Mouse (Mus musculus) embryonic facial prominence, embryonic 14.5 days (tissue): ENCODE results near the gene Slc7a7. TPM values are rescaled to one million over a fixed set of nuclear protein-coding genes. Genes with fewer than 3 reads are reported as not detected.

Experiments used
- ATAC-seq: fragments of 200-750 bp; cut with Nextera tagmentation; 2 replicates; pipeline ENCODE4 v1.8.0; 2017; ENCODE audit warnings: low read depth, moderate number of reproducible peaks, moderate TSS enrichment
- DNase-seq: peaks from one replicate; pipeline ENCODE4 v3.0.0-alpha.2; 2015; ENCODE audit warnings: low spot score
- H3K27ac ChIP-seq: fragments of 300-500 bp; sonication (generic); replicated peaks from 2 replicates; pipeline ENCODE4 v1.5.1; 2014; ENCODE audit warnings: low read depth, mild to moderate bottlenecking, low read length, moderate library complexity
- H3K27me3 ChIP-seq: fragments of 300-500 bp; sonication (generic); replicated peaks from 2 replicates; pipeline ENCODE4 v1.6.1; 2014; ENCODE audit warnings: low read length; ENCODE audit not compliant: control insufficient read depth, insufficient read depth
- H3K36me3 ChIP-seq: fragments of 300-500 bp; sonication (generic); 2 replicates; pipeline ENCODE4 v1.6.1; 2014; ENCODE audit warnings: low read length, mixed read lengths; ENCODE audit not compliant: control insufficient read depth, insufficient read depth
- H3K4me1 ChIP-seq: fragments of 300-500 bp; sonication (generic); 2 replicates; pipeline ENCODE4 v1.6.1; 2014; ENCODE audit warnings: antibody characterized with exemption, low read length; ENCODE audit not compliant: control insufficient read depth, insufficient read depth
- H3K4me2 ChIP-seq: fragments of 300-500 bp; sonication (generic); 2 replicates; pipeline ENCODE4 v1.6.1; 2014; ENCODE audit warnings: low read depth, mild to moderate bottlenecking, low read length, moderate library complexity, mixed read lengths
- H3K4me3 ChIP-seq: fragments of 300-500 bp; sonication (generic); 2 replicates; pipeline ENCODE4 v1.5.1; 2014; ENCODE audit warnings: low read depth, mild to moderate bottlenecking, low read length
- H3K9ac ChIP-seq: fragments of 300-500 bp; sonication (generic); 2 replicates; pipeline ENCODE4 v1.6.1; 2014; ENCODE audit warnings: low read depth, mild to moderate bottlenecking, low read length, moderate library complexity, mixed read lengths
- H3K9me3 ChIP-seq: fragments of 300-500 bp; sonication (generic); 2 replicates; pipeline ENCODE4 v1.6.1; 2016; ENCODE audit warnings: low read length; ENCODE audit not compliant: control insufficient read depth
- WGBS: fragments of 180-500 bp; shearing (Covaris S2); extraction: QIAGEN DNeasy Blood & Tissue Kit; methylation state at CpG from one replicate; pipeline ENCODE4 v1.1.7; 2014; 5-methylcytosine and 5-hydroxymethylcytosine counted together
- polyA plus RNA-seq: library from polyadenylated mRNA; unstranded; fragments of >200 nt; fragmentation: Nextera tagmentation; extraction: Ambion mirVana; gene quantifications from 2 replicates; pipeline ENCODE4 v1.2.1, GENCODE M21; 2014

The Slc7a7 gene
- polyA plus RNA-seq, 1 experiment from 2014 or later, result 7.7 TPM

GRCm38 (mm10) chr14:54394309-54394708 lies 23.3 kb downstream of the Slc7a7 start:
- Histone ChIP-seq H3K9ac (no peak overlapping the region), H3K4me3 (no peak overlapping the region), H3K36me3 (no peaks in the 10 kb centered on the region), H3K27ac (no peak overlapping the region), H3K27me3 (no peaks in the 10 kb centered on the region), H3K4me2 (no peak overlapping the region), H3K4me1 (0 out of 2 replicates have a peak, but pooled peaks cover 4% of the 10 kb centered on the region), H3K9me3 (no peaks in the 10 kb centered on the region)
- ATAC-seq (no peak), DNase-seq (no peak)

GRCm38 (mm10) chr14:54393794-54394193 lies 23.8 kb downstream of the Slc7a7 start:
- H3K36me3 ChIP-seq, result no peaks in the 10 kb centered on the region
- WGBS, result 66% methylated on average over 3 of the region's 3 CpGs
- no peak overlapping the region for H3K27ac ChIP-seq

GRCm38 (mm10) chr14:54390843-54391242 lies 26.7 kb downstream of the Slc7a7 start:
- Histone ChIP-seq H3K27me3 (no peaks in the 10 kb centered on the region), H3K4me2 (no peak overlapping the region), H3K9ac (no peak overlapping the region), H3K4me1 (no peaks in the 10 kb centered on the region), H3K4me3 (no peak overlapping the region), H3K9me3 (no peaks in the 10 kb centered on the region), H3K27ac (no peak overlapping the region), H3K36me3 (no peaks in the 10 kb centered on the region)
- DNase-seq (no peak), ATAC-seq (no peak)
- WGBS, result 65% methylated on average over 6 of the region's 6 CpGs

More at GRCm38 (mm10) chr14:54393794-54394193, 23.8 kb downstream of the Slc7a7 start:
- Histone ChIP-seq H3K4me3 (no peak overlapping the region), H3K9me3 (no peaks in the 10 kb centered on the region), H3K4me2 (no peak overlapping the region), H3K9ac (no peak overlapping the region), H3K27me3 (no peaks in the 10 kb centered on the region), H3K4me1 (no peaks in the 10 kb centered on the region)
- DNase-seq, result no peak
- ATAC-seq, result no peak

- Histone ChIP-seq H3K36me3 (no peaks in the 10 kb centered on the region), H3K9me3 (no peaks in the 10 kb centered on the region), H3K27ac (no peak overlapping the region), H3K4me1 (no peaks in the 10 kb centered on the region), H3K4me3 (no peak overlapping the region), H3K4me2 (no peak overlapping the region), H3K27me3 (no peaks in the 10 kb centered on the region), H3K9ac (no peak overlapping the region)
- DNase-seq (no peak), ATAC-seq (no peak)
- WGBS, result 62% methylated on average over 6 of the region's 6 CpGs
These were observed 30.0 kb downstream of the Slc7a7 start for GRCm38 (mm10) chr14:54387546-54387945.

- Histone ChIP-seq H3K9ac (no peak overlapping the region), H3K4me2 (no peak overlapping the region), H3K27ac (no peak overlapping the region), H3K36me3 (no peaks in the 10 kb centered on the region), H3K9me3 (no peaks in the 10 kb centered on the region), H3K27me3 (no peaks in the 10 kb centered on the region), H3K4me3 (no peak overlapping the region), H3K4me1 (no peaks in the 10 kb centered on the region)
- WGBS, result 61% methylated on average over 7 of the region's 7 CpGs
- ATAC-seq (no peak), DNase-seq (no peak)
These were observed 31.5 kb downstream of the Slc7a7 start for GRCm38 (mm10) chr14:54385968-54386618.

GRCm38 (mm10) chr14:54384396-54384795 lies 33.2 kb downstream of the Slc7a7 start:
- H3K36me3 ChIP-seq, result no peaks in the 10 kb centered on the region
- 90% methylated on average over 8 of the region's 8 CpGs for WGBS
- H3K4me2 ChIP-seq, result no peak overlapping the region
- H3K9ac ChIP-seq, result no peak overlapping the region
- H3K27ac ChIP-seq, result no peak overlapping the region
- no peaks in the 10 kb centered on the region for H3K4me1 ChIP-seq
- DNase-seq, result no peak
- no peak for ATAC-seq
- no peaks in the 10 kb centered on the region for H3K27me3 ChIP-seq
- H3K9me3 ChIP-seq, result no peaks in the 10 kb centered on the region
- H3K4me3 ChIP-seq, result no peak overlapping the region

- H3K9ac ChIP-seq, result no peak overlapping the region
- no peak overlapping the region for H3K4me2 ChIP-seq
- no peaks in the 10 kb centered on the region for H3K9me3 ChIP-seq
- H3K27me3 ChIP-seq, result no peaks in the 10 kb centered on the region
- WGBS, result 25% methylated on average over 4 of the region's 4 CpGs
- no peak overlapping the region for H3K4me3 ChIP-seq
- no peaks in the 10 kb centered on the region for H3K4me1 ChIP-seq
- peak; percentile 38 for DNase-seq
- no peak for ATAC-seq
- no peak overlapping the region for H3K27ac ChIP-seq
- H3K36me3 ChIP-seq, result no peaks in the 10 kb centered on the region
These were observed 34.2 kb downstream of the Slc7a7 start for GRCm38 (mm10) chr14:54383355-54383771.

- no peaks in the 10 kb centered on the region for H3K4me1 ChIP-seq
- H3K27ac ChIP-seq, result no peak overlapping the region
- no peak overlapping the region for H3K9ac ChIP-seq
- H3K27me3 ChIP-seq, result no peaks in the 10 kb centered on the region
- WGBS, result 81% methylated on average over 9 of the region's 9 CpGs
- H3K9me3 ChIP-seq, result no peaks in the 10 kb centered on the region
- no peak overlapping the region for H3K4me3 ChIP-seq
- H3K36me3 ChIP-seq, result no peaks in the 10 kb centered on the region
- DNase-seq (no peak), ATAC-seq (no peak)
- H3K4me2 ChIP-seq, result no peak overlapping the region
These were observed 34.9 kb downstream of the Slc7a7 start for GRCm38 (mm10) chr14:54382641-54383040.

- Histone ChIP-seq H3K4me3 (no peak overlapping the region), H3K27ac (no peak overlapping the region), H3K27me3 (no peaks in the 10 kb centered on the region), H3K4me2 (no peak overlapping the region), H3K9me3 (no peaks in the 10 kb centered on the region), H3K4me1 (no peaks in the 10 kb centered on the region), H3K36me3 (no peaks in the 10 kb centered on the region), H3K9ac (no peak overlapping the region)
- DNase-seq (no peak), ATAC-seq (no peak)
- whole genome bisulfite sequencing, result 72% methylated on average over 10 of the region's 10 CpGs
These were observed 35.8 kb downstream of the Slc7a7 start for GRCm38 (mm10) chr14:54381816-54382215.
